In genomic region chr5:43868711-43869600, GRCm38 (mm10) we compare ENCODE assay signal across 9 mouse cellular contexts. TPM values are rescaled to one million over a fixed set of nuclear protein-coding genes. Genes with fewer than 3 reads are reported as not detected.
DNase-seq lines count a peak whose midpoint lies in the region; ATAC-seq and TF ChIP-seq lines count a peak whose summit lies in the region.
"Had no signal": no experiment of that assay in that cellular context is flagged by ENCODE, and none has a peak within 500 bp of the region (broad histone marks: within the 10 kb centered on the region; RNA-seq: fewer than 3 reads in every experiment).

No protein-coding gene starts in this region.

- H3K4me3 ChIP-seq in erythroblast, embryonic 14.5 days (replicated peaks), result peak overlapping the region; percentile 37
- peak overlapping the region; percentile 20 for H3K4me3 ChIP-seq in cerebellum, adult 2 months (replicated peaks; ENCODE audit: insufficient read depth, low read depth, low read length)
- peak overlapping the region; percentile 36 for H3K4me3 ChIP-seq in hindbrain, embryonic 13.5 days
- H3K4me3 ChIP-seq in limb, embryonic 11.5 days (ENCODE audit: low read depth, low read length), result peak overlapping the region; percentile 41
- H3K4me3 ChIP-seq in midbrain, embryonic 10.5 days, result peak overlapping the region; percentile 54
- peak overlapping the region; percentile 73 for H3K4me3 ChIP-seq in spleen, adult 2 months (ENCODE audit: extremely low read depth, insufficient read depth, insufficient read length)

- TF ChIP-seq CTCF in cerebellum, adult 2 months (IDR thresholded peaks at IDR 0.05; ENCODE audit: borderline replicate concordance, insufficient read depth, low read depth, low read length), result no peak
- no peak for TF ChIP-seq CTCF in spleen, adult 2 months (IDR thresholded peaks at IDR 0.05; ENCODE audit: extremely low read depth, insufficient read depth, insufficient read length, insufficient replicate concordance)

- no peaks in the 10 kb centered on the region for H3K4me1 ChIP-seq in erythroblast, embryonic 14.5 days (ENCODE audit: control insufficient read depth)
- no peaks in the 10 kb centered on the region; the same call in 1 of the 2 replicates for H3K4me1 ChIP-seq in cerebellum, adult 2 months (ENCODE audit: control insufficient read depth, insufficient read depth, low read length)
- peaks cover 9% of the 10 kb centered on the region for H3K4me1 ChIP-seq in hindbrain, embryonic 13.5 days (replicated peaks)
- H3K4me1 ChIP-seq in limb, embryonic 11.5 days (ENCODE audit: control insufficient read depth, insufficient read depth, low read length), result 0 out of 2 replicates have a peak, but pooled peaks cover 5% of the 10 kb centered on the region
- H3K4me1 ChIP-seq in midbrain, embryonic 10.5 days, result peaks cover 12% of the 10 kb centered on the region
- H3K4me1 ChIP-seq in spleen, adult 2 months (ENCODE audit: control insufficient read depth, insufficient read depth, insufficient read length), result peaks cover 14% of the 10 kb centered on the region

- ATAC-seq in erythroblast, adult 5-6 weeks (replicated peaks; ENCODE audit: low FRiP score, poor library complexity, severe bottlenecking), result no peak
- peak; percentile 46; the same call in 1 of the 2 replicates for ATAC-seq in hindbrain, embryonic 13.5 days (ENCODE audit: low FRiP score)
- ATAC-seq in limb, embryonic 11.5 days (ENCODE audit: insufficient number of reproducible peaks, low FRiP score, low TSS enrichment, low read depth), result peak; percentile 48

- no peaks in the 10 kb centered on the region for H3K36me3 ChIP-seq in erythroblast, embryonic 14.5 days (ENCODE audit: control insufficient read depth)
- no peaks in the 10 kb centered on the region for H3K36me3 ChIP-seq in hindbrain, embryonic 13.5 days
- H3K36me3 ChIP-seq in limb, embryonic 11.5 days (ENCODE audit: control insufficient read depth, insufficient read depth, low read length), result no peaks in the 10 kb centered on the region
- no peaks in the 10 kb centered on the region for H3K36me3 ChIP-seq in midbrain, embryonic 10.5 days
- H3K36me3 ChIP-seq in spleen, adult 2 months (ENCODE audit: control insufficient read depth, insufficient read depth, low read length), result no peaks in the 10 kb centered on the region; the same call in 1 of the 2 replicates

- H3K9ac ChIP-seq in hindbrain, embryonic 13.5 days, result peak overlapping the region; percentile 40
- H3K9ac ChIP-seq in limb, embryonic 11.5 days (ENCODE audit: low read length), result peak overlapping the region; percentile 76

- DNase-seq in cerebellum, adult 2 months, result peak; percentile 51 to 52
- DNase-seq in forelimb bud, embryonic 11.5 days (ENCODE audit: low read depth, low spot score), result peak; percentile 34
- peak; percentile 68 for DNase-seq in limb, embryonic 11.5 days (ENCODE audit: low spot score)
- DNase-seq in midbrain, embryonic 10.5 days (ENCODE audit: low spot score), result peak; percentile 45
- peak in 1 of 2 experiments; percentile 55 for DNase-seq in spleen, adult 2 months (ENCODE audit: low read depth in 1 of 2, low spot score in 2 of 2)

- peaks cover 10% of the 10 kb centered on the region for H3K27me3 ChIP-seq in erythroblast, embryonic 14.5 days (ENCODE audit: control insufficient read depth)
- no peaks in the 10 kb centered on the region for H3K27me3 ChIP-seq in cerebellum, adult 2 months (ENCODE audit: control insufficient read depth, insufficient read depth, low read length)
- H3K27me3 ChIP-seq in hindbrain, embryonic 13.5 days, result 0 out of 2 replicates have a peak, but pooled peaks cover 3% of the 10 kb centered on the region
- H3K27me3 ChIP-seq in limb, embryonic 11.5 days (ENCODE audit: control insufficient read depth, insufficient read depth, low read length), result no peaks in the 10 kb centered on the region
- peaks cover 13% of the 10 kb centered on the region for H3K27me3 ChIP-seq in midbrain, embryonic 10.5 days (ENCODE audit: low read depth, poor library complexity, severe bottlenecking)
- no peaks in the 10 kb centered on the region for H3K27me3 ChIP-seq in spleen, adult 2 months (ENCODE audit: control insufficient read depth, insufficient read depth, low read length)

- no peaks in the 10 kb centered on the region for H3K9me3 ChIP-seq in erythroblast, embryonic 14.5 days (ENCODE audit: control insufficient read depth, low read length)
- H3K9me3 ChIP-seq in hindbrain, embryonic 13.5 days, result no peaks in the 10 kb centered on the region
- H3K9me3 ChIP-seq in limb, embryonic 11.5 days (ENCODE audit: control insufficient read depth, low read length), result no peaks in the 10 kb centered on the region
- H3K9me3 ChIP-seq in midbrain, embryonic 10.5 days (replicated peaks), result no peaks in the 10 kb centered on the region

- TF ChIP-seq POLR2A in cerebellum, adult 2 months (IDR thresholded peaks at IDR 0.05; ENCODE audit: borderline replicate concordance, insufficient read depth, low read length), result no peak
- peak; percentile 9; the same call in 1 of the 2 replicates for TF ChIP-seq POLR2A in spleen, adult 2 months (IDR thresholded peaks at IDR 0.05; ENCODE audit: low read depth, low read length)

- WGBS in cerebellum, adult 2 months, result 6% methylated on average over 28 of the region's 28 CpGs
- 5% methylated on average over 28 of the region's 28 CpGs for WGBS in hindbrain, embryonic 13.5 days
- WGBS in limb, embryonic 11.5 days, result 3% methylated on average over 28 of the region's 28 CpGs
- 3% methylated on average over 28 of the region's 28 CpGs for WGBS in midbrain, embryonic 10.5 days
- WGBS in spleen, adult 2 months, result 8% methylated on average over 28 of the region's 28 CpGs

- peak overlapping the region; percentile 57 for H3K4me2 ChIP-seq in hindbrain, embryonic 13.5 days
- H3K4me2 ChIP-seq in limb, embryonic 11.5 days (ENCODE audit: low read depth, severe bottlenecking), result peak overlapping the region; percentile 79

- 0 out of 2 replicates have a peak overlapping the region, but pooled peaks have one; percentile 17 for H3K27ac ChIP-seq in cerebellum, adult 2 months (ENCODE audit: insufficient read depth, low read length)
- H3K27ac ChIP-seq in hindbrain, embryonic 13.5 days, result no peak overlapping the region
- H3K27ac ChIP-seq in limb, embryonic 11.5 days (replicated peaks; ENCODE audit: low read depth, low read length), result peak overlapping the region; percentile 56
- peak overlapping the region; percentile 76 for H3K27ac ChIP-seq in midbrain, embryonic 10.5 days (replicated peaks)
- peak overlapping the region; percentile 95 for H3K27ac ChIP-seq in spleen, adult 2 months (ENCODE audit: insufficient read depth, low read length)

RNA-seq across cellular contexts. Expression of gene Cd38, which starts 0.6 kb away (rescaled TPM):
- polyA plus RNA-seq in erythroblast, embryonic 14.5 days (2012), result 0.01 TPM in 1 of 2 replicates, not detected in the other
- 2.5 and 6.5 TPM in 2 replicates for total RNA-seq in erythroblast, adult 5-6 weeks (2015; ENCODE audit: low replicate concordance)
- total RNA-seq in erythroblast, adult 5-6 weeks (2017; ENCODE audit: low replicate concordance), result 1.7 and 3.2 TPM in 2 replicates
- 14.6 and 14.8 TPM in 2 replicates for polyA plus RNA-seq in cerebellum, adult 2 months (2012; rRNA removed)
- polyA plus RNA-seq in hindbrain, embryonic 13.5 days (2015; fragmentation: Nextera tagmentation; extraction: Ambion mirVana), result 4.1 and 4.6 TPM in 2 replicates
- polyA plus RNA-seq in limb, embryonic 11.5 days (2014; fragmentation: Nextera tagmentation; extraction: Ambion mirVana), result 13.6 and 13.8 TPM in 2 replicates
- 6.4 and 6.6 TPM in 2 replicates for polyA plus RNA-seq in midbrain, embryonic 10.5 days (2016; fragmentation: Nextera tagmentation; extraction: Ambion mirVana)
- polyA plus RNA-seq in spleen, adult 2 months (2012; rRNA removed), result 37.3 and 38.9 TPM in 2 replicates

RNA-seq across cellular contexts. Expression of gene Gm7879, which starts 44.0 kb away (rescaled TPM):
- polyA plus RNA-seq in erythroblast, embryonic 14.5 days (2012), result 0.28 TPM in 1 of 2 replicates, not detected in the other
- not detected in 2 replicates for total RNA-seq in erythroblast, adult 5-6 weeks (2015; ENCODE audit: low replicate concordance)
- 0.68 TPM in 1 of 2 replicates, not detected in the other for total RNA-seq in erythroblast, adult 5-6 weeks (2017; ENCODE audit: low replicate concordance)
- polyA plus RNA-seq in cerebellum, adult 2 months (2012; rRNA removed), result 0.30 TPM in 1 of 2 replicates, not detected in the other
- 0.31 and 0.77 TPM in 2 replicates for polyA plus RNA-seq in hindbrain, embryonic 13.5 days (2015; fragmentation: Nextera tagmentation; extraction: Ambion mirVana)
- 0.71 TPM in 1 of 2 replicates, not detected in the other for polyA plus RNA-seq in limb, embryonic 11.5 days (2014; fragmentation: Nextera tagmentation; extraction: Ambion mirVana)
- 1.0 TPM in 1 of 2 replicates, not detected in the other for polyA plus RNA-seq in midbrain, embryonic 10.5 days (2016; fragmentation: Nextera tagmentation; extraction: Ambion mirVana)
- polyA plus RNA-seq in spleen, adult 2 months (2012; rRNA removed), result 0.42 TPM in 1 of 2 replicates, not detected in the other

RNA-seq across cellular contexts. Expression of gene Fbxl5, which starts 47.5 kb away (rescaled TPM):
- polyA plus RNA-seq in erythroblast, embryonic 14.5 days (2012), result 0.15 and 0.27 TPM in 2 replicates
- 20.1 and 25.2 TPM in 2 replicates for total RNA-seq in erythroblast, adult 5-6 weeks (2015; ENCODE audit: low replicate concordance)
- total RNA-seq in erythroblast, adult 5-6 weeks (2017; ENCODE audit: low replicate concordance), result 20.9 and 21.9 TPM in 2 replicates
- 74.3 and 78.5 TPM in 2 replicates for polyA plus RNA-seq in cerebellum, adult 2 months (2012; rRNA removed)
- polyA plus RNA-seq in hindbrain, embryonic 13.5 days (2015; fragmentation: Nextera tagmentation; extraction: Ambion mirVana), result 69.7 and 70.5 TPM in 2 replicates
- 61.6 and 63.0 TPM in 2 replicates for polyA plus RNA-seq in limb, embryonic 11.5 days (2014; fragmentation: Nextera tagmentation; extraction: Ambion mirVana)
- polyA plus RNA-seq in midbrain, embryonic 10.5 days (2016; fragmentation: Nextera tagmentation; extraction: Ambion mirVana), result 57.4 and 62.4 TPM in 2 replicates
- 13.0 and 13.9 TPM in 2 replicates for polyA plus RNA-seq in spleen, adult 2 months (2012; rRNA removed)

RNA-seq across cellular contexts. Expression of gene Bst1, which starts 50.3 kb away (rescaled TPM):
- not detected in 2 replicates for polyA plus RNA-seq in erythroblast, embryonic 14.5 days (2012)
- 0.96 and 8.4 TPM in 2 replicates for total RNA-seq in erythroblast, adult 5-6 weeks (2015; ENCODE audit: low replicate concordance)
- 4.9 and 5.4 TPM in 2 replicates for total RNA-seq in erythroblast, adult 5-6 weeks (2017; ENCODE audit: low replicate concordance)
- 0.17 and 0.28 TPM in 2 replicates for polyA plus RNA-seq in cerebellum, adult 2 months (2012; rRNA removed)
- polyA plus RNA-seq in hindbrain, embryonic 13.5 days (2015; fragmentation: Nextera tagmentation; extraction: Ambion mirVana), result not detected in 2 replicates
- polyA plus RNA-seq in limb, embryonic 11.5 days (2014; fragmentation: Nextera tagmentation; extraction: Ambion mirVana), result not detected in 2 replicates
- polyA plus RNA-seq in midbrain, embryonic 10.5 days (2016; fragmentation: Nextera tagmentation; extraction: Ambion mirVana), result not detected in 2 replicates
- polyA plus RNA-seq in spleen, adult 2 months (2012; rRNA removed), result 5.6 and 8.4 TPM in 2 replicates
- total RNA-seq: layer of hippocampus, postnatal 36 days had no signal

Comparison
In these comparisons a context has a peak if more than half of its experiments do, and no peak if none do; other contexts are left out.
1. H3K4me3 ChIP-seq: peak in every context shown above with its lines; median percentile 73 in spleen, adult 2 months; 54 in midbrain, embryonic 10.5 days; 41 in limb, embryonic 11.5 days; 37 in erythroblast, embryonic 14.5 days; 36 in hindbrain, embryonic 13.5 days; 20 in cerebellum, adult 2 months.
2. RNA of gene Fbxl5, which starts 47.5 kb away (polyA plus RNA-seq): 74.3 to 78.5 TPM in cerebellum, adult 2 months, 69.7 to 70.5 TPM in hindbrain, embryonic 13.5 days, 61.6 to 63.0 TPM in limb, embryonic 11.5 days, 57.4 to 62.4 TPM in midbrain, embryonic 10.5 days and 13.0 to 13.9 TPM in spleen, adult 2 months; 0.15 to 0.27 TPM in erythroblast, embryonic 14.5 days; every median in the first group is over 10 times any median in the second.